In genomic region chr7:15912183-15912582, GRCm38 (mm10) we compare ENCODE assay signal across 9 mouse cellular contexts. TPM values are rescaled to one million over a fixed set of nuclear protein-coding genes. Genes with fewer than 3 reads are reported as not detected.
DNase-seq lines count a peak whose midpoint lies in the region; ATAC-seq and TF ChIP-seq lines count a peak whose summit lies in the region.
"Had no signal": no experiment of that assay in that cellular context is flagged by ENCODE, and none has a peak within 500 bp of the region (broad histone marks: within the 10 kb centered on the region; RNA-seq: fewer than 3 reads in every experiment).

No protein-coding gene starts in this region.

- no peak overlapping the region for H3K27ac ChIP-seq in forebrain, embryonic 13.5 days
- no peak overlapping the region for H3K27ac ChIP-seq in layer of hippocampus, adult 2 months
- H3K27ac ChIP-seq: limb, embryonic 15.5 days had no signal

- WGBS in forebrain, embryonic 13.5 days = 1% methylated on average over 4 of the region's 4 CpGs

- DNase-seq in MN1 (ENCODE audit: low spot score) = peak; percentile 78
- peak; percentile 61 for DNase-seq in c-Kit-positive CD71-positive TER-119-negative erythroid progenitor cells, embryonic 14.5 days (ENCODE audit: low read depth)
- peak; percentile 87 for DNase-seq in heart, postnatal 4 days
- peak; percentile 67 to 80 for DNase-seq in layer of hippocampus, adult 2 months (ENCODE audit: low spot score in 2 of 2)
- peak; percentile 81 to 82 for DNase-seq in lung, postnatal 4 days
- peak; percentile 95 for DNase-seq in retina, postnatal 7 days (ENCODE audit: low read depth, low spot score)
- DNase-seq in thymus, postnatal 4 days = peak; percentile 85

- ATAC-seq in forebrain, embryonic 13.5 days = peak; percentile 69

- no peak overlapping the region for H3K4me3 ChIP-seq in forebrain, embryonic 13.5 days
- no peak overlapping the region for H3K4me3 ChIP-seq in layer of hippocampus, adult 2 months
- H3K4me3 ChIP-seq: limb, embryonic 15.5 days had no signal

- H3K4me2 ChIP-seq in forebrain, embryonic 13.5 days = no peak overlapping the region
- H3K4me2 ChIP-seq: limb, embryonic 15.5 days had no signal

- H3K4me1 ChIP-seq in forebrain, embryonic 13.5 days = no peaks in the 10 kb centered on the region
- H3K4me1 ChIP-seq: limb, embryonic 15.5 days had no signal

- TF ChIP-seq CTCF in layer of hippocampus, adult 2 months (conservative IDR thresholded peaks at IDR 0.05) = peak; percentile 85

- no peak overlapping the region for H3K9ac ChIP-seq in forebrain, embryonic 13.5 days
- H3K9ac ChIP-seq: limb, embryonic 15.5 days had no signal

- H3K9me3 ChIP-seq in forebrain, embryonic 13.5 days (replicated peaks) = no peaks in the 10 kb centered on the region
- H3K9me3 ChIP-seq: limb, embryonic 15.5 days had no signal

- H3K27me3 ChIP-seq in forebrain, embryonic 13.5 days = no peaks in the 10 kb centered on the region
- H3K27me3 ChIP-seq: limb, embryonic 15.5 days had no signal

- peaks cover 11% of the 10 kb centered on the region for H3K36me3 ChIP-seq in forebrain, embryonic 13.5 days (ENCODE audit: poor library complexity, severe bottlenecking)

RNA-seq across cellular contexts. Expression of gene Selenow, which starts 10.0 kb away (rescaled TPM):
- polyA plus RNA-seq in forebrain, embryonic 13.5 days (2015; fragmentation: Nextera tagmentation; extraction: Ambion mirVana) = 1,237 and 1,357 TPM in 2 replicates
- total RNA-seq in heart, postnatal 4 days (2021) = 100 to 1,000 TPM; 194 to 214 TPM
- 1,000 to 10,000 TPM; 1,462 to 1,494 TPM for total RNA-seq in layer of hippocampus, adult 2 months (2021)

RNA-seq across cellular contexts. Expression of gene Crxos, which starts 29.8 kb away (rescaled TPM):
- not detected in 2 replicates for polyA plus RNA-seq in forebrain, embryonic 13.5 days (2015; fragmentation: Nextera tagmentation; extraction: Ambion mirVana)
- not detected for total RNA-seq in heart, postnatal 4 days (2021)
- not detected for total RNA-seq in layer of hippocampus, adult 2 months (2021)
- polyA plus RNA-seq: limb, embryonic 15.5 days had no signal

RNA-seq across cellular contexts. Expression of gene Crx, which starts 32.4 kb away (rescaled TPM):
- not detected in 2 replicates for polyA plus RNA-seq in forebrain, embryonic 13.5 days (2015; fragmentation: Nextera tagmentation; extraction: Ambion mirVana)
- not detected for total RNA-seq in heart, postnatal 4 days (2021)
- total RNA-seq in layer of hippocampus, adult 2 months (2021) = not detected
- polyA plus RNA-seq: limb, embryonic 15.5 days had no signal

RNA-seq across cellular contexts. Expression of gene Nop53, which starts 33.7 kb away (rescaled TPM):
- polyA plus RNA-seq in forebrain, embryonic 13.5 days (2015; fragmentation: Nextera tagmentation; extraction: Ambion mirVana) = 150 and 152 TPM in 2 replicates
- total RNA-seq in heart, postnatal 4 days (2021) = 100 to 1,000 TPM; 139 to 142 TPM
- 100 to 1,000 TPM; 115 to 121 TPM for total RNA-seq in layer of hippocampus, adult 2 months (2021)

RNA-seq across cellular contexts. Expression of gene Ehd2, which starts 55.2 kb away (rescaled TPM):
- polyA plus RNA-seq in forebrain, embryonic 13.5 days (2015; fragmentation: Nextera tagmentation; extraction: Ambion mirVana) = 3.6 and 4.4 TPM in 2 replicates
- total RNA-seq in heart, postnatal 4 days (2021) = 100 to 1,000 TPM; 193 to 197 TPM
- 1 to 10 TPM; 6.7 to 7.3 TPM for total RNA-seq in layer of hippocampus, adult 2 months (2021)

Comparison
In these comparisons a context has a peak if more than half of its experiments do, and no peak if none do; other contexts are left out.
1. RNA of gene Selenow, which starts 10.0 kb away (total RNA-seq): 1,462 to 1,494 TPM in layer of hippocampus, adult 2 months; 194 to 214 TPM in heart, postnatal 4 days; every median in the first group is over 4 times any median in the second.
2. Peak in every context shown above with its lines, with median percentiles within 50 percentile points of each other: DNase-seq.